8 mouse cellular contexts compared by ENCODE assay signal in the genomic region with DNA sequence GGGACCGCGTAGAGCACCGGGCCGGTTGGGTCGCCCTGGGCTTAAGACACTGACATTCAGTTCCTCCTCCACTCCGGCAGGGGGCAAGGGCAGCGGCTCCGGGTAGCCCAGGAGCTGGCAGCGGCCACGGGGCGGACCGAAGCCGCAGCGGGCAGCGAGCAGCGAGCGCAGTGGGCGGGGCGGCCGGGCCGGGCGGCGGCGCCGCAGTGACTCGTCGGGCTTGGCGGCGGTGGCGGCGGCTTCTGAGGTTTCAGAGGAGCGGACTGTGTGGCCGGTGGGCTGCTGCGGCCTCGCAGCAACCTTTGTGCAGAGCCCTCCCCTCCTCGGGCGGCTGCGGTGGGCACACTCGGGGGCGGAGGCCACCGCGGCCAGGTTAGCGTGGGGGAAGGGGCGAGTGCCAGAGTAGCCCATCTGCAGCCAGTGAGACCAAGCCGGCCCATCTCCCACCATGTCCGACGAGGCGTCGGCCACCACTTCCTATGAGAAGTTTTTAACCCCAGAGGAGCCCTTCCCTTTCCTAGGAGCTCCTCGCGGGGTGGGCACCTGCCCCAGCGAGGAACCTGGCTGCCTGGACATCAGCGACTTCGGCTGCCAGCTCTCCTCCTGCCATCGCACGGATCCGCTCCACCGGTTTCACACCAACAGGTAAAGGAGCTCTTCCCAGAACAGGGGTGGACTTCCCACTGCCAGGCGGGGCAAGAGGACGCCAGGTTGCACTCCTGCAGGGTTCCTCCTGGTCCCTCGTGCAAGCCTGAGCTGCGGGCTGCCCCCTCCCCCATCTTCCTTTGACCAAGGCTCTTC. TPM values are rescaled to one million over a fixed set of nuclear protein-coding genes. Genes with fewer than 3 reads are reported as not detected.
DNase-seq lines count a peak whose midpoint lies in the region; ATAC-seq and TF ChIP-seq lines count a peak whose summit lies in the region.

A gene (plus strand): TSS at position 170 of the 801 bp plus-strand sequence.

- peak; percentile 73 for TF ChIP-seq CTCF in heart, adult 2 months (IDR thresholded peaks at IDR 0.05)
- TF ChIP-seq CTCF in liver, adult 2 months (IDR thresholded peaks at IDR 0.05; ENCODE audit: low read depth, low read length), result peak; percentile 73

- peak within 1 kb of the TSS; percentile 64 for H3K4me3 ChIP-seq in embryonic facial prominence, embryonic 13.5 days
- peak within 1 kb of the TSS; percentile 71 for H3K4me3 ChIP-seq in heart, adult 2 months
- peak within 1 kb of the TSS; percentile 97 for H3K4me3 ChIP-seq in liver, adult 2 months (ENCODE audit: insufficient read depth, low read depth, low read length)

- WGBS in embryonic facial prominence, embryonic 13.5 days, result 22% methylated on average over 46 of the region's 62 CpGs
- WGBS in heart, adult 2 months, result 14% methylated on average over 49 of the region's 62 CpGs
- WGBS in liver, adult 2 months, result 0% methylated on average over 34 of the region's 62 CpGs

- no peaks in the 10 kb centered on the region for H3K36me3 ChIP-seq in embryonic facial prominence, embryonic 13.5 days
- H3K36me3 ChIP-seq in heart, adult 2 months (ENCODE audit: control insufficient read depth, insufficient read depth, low read length), result no peaks in the 10 kb centered on the region
- H3K36me3 ChIP-seq in liver, adult 2 months (ENCODE audit: control insufficient read depth, insufficient read depth, low read length), result no peaks in the 10 kb centered on the region

- no peak for TF ChIP-seq POLR2A in heart, adult 2 months (IDR thresholded peaks at IDR 0.05; ENCODE audit: insufficient read depth, low read depth, low read length)
- TF ChIP-seq POLR2A in liver, adult 2 months (IDR thresholded peaks at IDR 0.05; ENCODE audit: extremely low read depth, insufficient read depth, low read length), result no peak

- peak; percentile 78 for DNase-seq in 416B (ENCODE audit: low read depth)
- DNase-seq in adrenal gland, postnatal 36 days, result peak; percentile 84 to 92
- DNase-seq in heart, adult 2 months, result peak; percentile 82 to 88
- DNase-seq in kidney, adult 8-10 months, result peak; percentile 69 to 76
- peak; percentile 55 for DNase-seq in liver, adult 2 months (ENCODE audit: extremely low read depth, low read depth, low spot score)
- peak; percentile 76 to 80 for DNase-seq in spleen, postnatal 36 days (ENCODE audit: low spot score in 2 of 2)

- H3K4me2 ChIP-seq in embryonic facial prominence, embryonic 13.5 days, result peak within 1 kb of the TSS; percentile 66

- TF ChIP-seq EP300 in heart, adult 2 months (IDR thresholded peaks at IDR 0.05; ENCODE audit: insufficient read depth, low read depth, low read length), result no peak

- H3K27me3 ChIP-seq in embryonic facial prominence, embryonic 13.5 days, result peaks cover 20% of the 10 kb centered on the region
- H3K27me3 ChIP-seq in heart, adult 2 months (ENCODE audit: control insufficient read depth, insufficient read depth, low read length), result no peaks in the 10 kb centered on the region
- H3K27me3 ChIP-seq in liver, adult 2 months (ENCODE audit: control insufficient read depth, insufficient read depth, low read length), result no peaks in the 10 kb centered on the region

- peak within 1 kb of the TSS; percentile 78 for H3K9ac ChIP-seq in embryonic facial prominence, embryonic 13.5 days
- peak within 1 kb of the TSS; percentile 98 for H3K9ac ChIP-seq in heart, adult 2 months (ENCODE audit: low read depth, low read length)
- H3K9ac ChIP-seq in liver, adult 2 months (ENCODE audit: low read depth, low read length), result peak within 1 kb of the TSS; percentile 90

- ATAC-seq in embryonic facial prominence, embryonic 13.5 days (ENCODE audit: insufficient number of reproducible peaks, insufficient read depth, low FRiP score, low TSS enrichment, low read depth), result peak; percentile 91
- peak; percentile 93 for ATAC-seq in monocyte, adult 5-6 weeks (replicated peaks; ENCODE audit: insufficient number of reproducible peaks, low FRiP score, low TSS enrichment, poor library complexity, severe bottlenecking)

- H3K4me1 ChIP-seq in embryonic facial prominence, embryonic 13.5 days, result no peaks in the 10 kb centered on the region
- H3K4me1 ChIP-seq in heart, adult 2 months (ENCODE audit: control insufficient read depth, insufficient read depth, low read length), result no peaks in the 10 kb centered on the region; the same call in 1 of the 2 replicates
- H3K4me1 ChIP-seq in liver, adult 2 months (ENCODE audit: control insufficient read depth, insufficient read depth, low read length), result peaks cover 2% of the 10 kb centered on the region; the same call in 1 of the 2 replicates

- H3K9me3 ChIP-seq in embryonic facial prominence, embryonic 13.5 days, result no peaks in the 10 kb centered on the region

- H3K79me2 ChIP-seq in heart, adult 2 months (replicated peaks; ENCODE audit: control insufficient read depth, insufficient read depth, low read length), result no peaks in the 10 kb centered on the region; the same call in 1 of the 2 replicates
- H3K79me2 ChIP-seq in liver, adult 2 months (ENCODE audit: control insufficient read depth, insufficient read depth, low read length), result no peaks in the 10 kb centered on the region; the same call in 1 of the 2 replicates

- intact Hi-C loops in heart, adult 2 months (cut with DNase I), result loop anchor here (5.0 kb wide), 1 partner anchor 877 kb away; a partner anchor contains a TSS

- no peak within 1 kb of the TSS for H3K27ac ChIP-seq in embryonic facial prominence, embryonic 13.5 days
- H3K27ac ChIP-seq in heart, adult 2 months, result peak within 1 kb of the TSS; percentile 65
- 0 out of 2 replicates have a peak within 1 kb of the TSS, but pooled peaks have one; percentile 30 for H3K27ac ChIP-seq in liver, adult 2 months (replicated peaks; ENCODE audit: insufficient read depth, low read depth, low read length)

RNA-seq across cellular contexts. Expression of the gene that starts here (rescaled TPM):
- total RNA-seq in adrenal gland, postnatal 36 days (2021), result 1 to 10 TPM; 5.7 to 7.5 TPM
- polyA plus RNA-seq in embryonic facial prominence, embryonic 13.5 days (2015; fragmentation: Nextera tagmentation; extraction: Ambion mirVana), result 7.8 and 8.8 TPM in 2 replicates
- 1 to 10 TPM; 3.9 to 5.2 TPM for total RNA-seq in heart, adult 2 months (2021)
- polyA plus RNA-seq in heart, adult 2 months (2012; rRNA removed), result 0.53 and 1.1 TPM in 2 replicates
- total RNA-seq in liver, adult 2 months (2014; rRNA removed), result 5.4 and 6.1 TPM in 2 replicates
- polyA plus RNA-seq in liver, adult 2 months (2012; rRNA removed), result 0.48 and 0.63 TPM in 2 replicates
- 11.5 to 12.2 TPM (median 11.8 TPM) in 3 replicates for total RNA-seq in monocyte, adult 5-6 weeks (2017)
